Mouse (Mus musculus): ENCODE results near the gene Sec24a.

Sec24a gene

GRCm38 (mm10) chr11:51688330-51689328 is 74.8 kb downstream of the Sec24a start, which contains the start of gene 0610009B22Rik:
Gene 0610009B22Rik, minus strand, starts transcription at chr11:51688874.
- under 1% methylated on average over 60 of the region's 60 CpGs for whole genome bisulfite sequencing

- WGBS, result 42% methylated on average over 8 of the region's 8 CpGs
These were observed 81.5 kb downstream of the Sec24a start for GRCm38 (mm10) chr11:51681976-51682374.

GRCm38 (mm10) chr11:51681324-51681975 is 82.0 kb downstream of the Sec24a start:
- 34% methylated on average over 13 of the region's 13 CpGs for WGBS

GRCm38 (mm10) chr11:51679466-51679865 is 84.0 kb downstream of the Sec24a start:
- 87% methylated on average over 3 of the region's 3 CpGs for WGBS

- 73% methylated on average over 6 of the region's 6 CpGs for WGBS
These were observed 85.6 kb downstream of the Sec24a start for GRCm38 (mm10) chr11:51677737-51678418.

GRCm38 (mm10) chr11:51675386-51675785 is 88.0 kb downstream of the Sec24a start:
- 90% methylated on average over 5 of the region's 5 CpGs for WGBS

- WGBS, result 76% methylated on average over 9 of the region's 9 CpGs
These were observed 90.1 kb downstream of the Sec24a start for GRCm38 (mm10) chr11:51673291-51673690.

GRCm38 (mm10) chr11:51671376-51671775 is 92.1 kb downstream of the Sec24a start:
- 80% methylated on average over 2 of the region's 2 CpGs for WGBS

GRCm38 (mm10) chr11:51670846-51671245 is 92.6 kb downstream of the Sec24a start:
- WGBS, result 95% methylated on average over 7 of the region's 7 CpGs

- WGBS, result 97% methylated on average over 7 of the region's 7 CpGs
These were observed 98.7 kb downstream of the Sec24a start for GRCm38 (mm10) chr11:51664747-51665146.

- 66% methylated on average over 7 of the region's 7 CpGs for WGBS
These were observed 100.8 kb downstream of the Sec24a start for GRCm38 (mm10) chr11:51662632-51663031.

GRCm38 (mm10) chr11:51661867-51662365 is 101.5 kb downstream of the Sec24a start:
- WGBS, result 77% methylated on average over 16 of the region's 16 CpGs

GRCm38 (mm10) chr11:51658705-51659104 is 104.7 kb downstream of the Sec24a start:
- 53% methylated on average over 6 of the region's 6 CpGs for WGBS

GRCm38 (mm10) chr11:51658291-51658690 is 105.1 kb downstream of the Sec24a start:
- 65% methylated on average over 7 of the region's 7 CpGs for WGBS

GRCm38 (mm10) chr11:51656798-51657521 is 106.5 kb downstream of the Sec24a start:
- WGBS, result 84% methylated on average over 10 of the region's 10 CpGs

- WGBS, result 93% methylated on average over 3 of the region's 3 CpGs
These were observed 108.5 kb downstream of the Sec24a start for GRCm38 (mm10) chr11:51654891-51655290.

- WGBS, result 97% methylated on average over 6 of the region's 6 CpGs
These were observed 109.7 kb downstream of the Sec24a start for GRCm38 (mm10) chr11:51653736-51654135.

- WGBS, result 98% methylated on average over 4 of the region's 4 CpGs
These were observed 110.5 kb downstream of the Sec24a start for GRCm38 (mm10) chr11:51652889-51653418.

GRCm38 (mm10) chr11:51650691-51651515 is 112.5 kb downstream of the Sec24a start, which contains the start of the genes N4bp3 and D930048N14Rik:
Gene N4bp3, minus strand, starts transcription at chr11:51650842.
Gene D930048N14Rik, plus strand, starts transcription at chr11:51650954.
- WGBS, result 3% methylated on average over 69 of the region's 70 CpGs

- WGBS, result 1% methylated on average over 30 of the region's 30 CpGs
These were observed 113.2 kb downstream of the Sec24a start for GRCm38 (mm10) chr11:51650261-51650660.

All from cerebral cortex, adult 2 months (tissue).